Mouse (Mus musculus) liver, adult 2 months (tissue): ENCODE measurements at regions not wholly inside any gene's neighbourhood (a gene's known extent, or its start where the extent isn't known, plus 50 kb on each side); places are given as distances from the start of the nearest gene placed in this dataset.
"Not testable (repeated sequence)": the region's sequence is repeated elsewhere in the genome, so short reads cannot be mapped to it uniquely, and the experiment has no call there.

Experiments
- DNase-seq: peaks from one replicate; pipeline ENCODE4 v3.0.0-alpha.2; 2011; ENCODE audit warnings: low read depth, low spot score; ENCODE audit errors: extremely low read depth
- H3K27ac ChIP-seq: fragments of 200-500 bp; replicated peaks from 2 replicates; pipeline ENCODE4 v1.5.1; 2012; ENCODE audit warnings: low read depth, mild to moderate bottlenecking, control low read depth, inconsistent platforms, low read length; ENCODE audit not compliant: insufficient read depth
- H3K27me3 ChIP-seq: fragments of 200-500 bp; 2 replicates; pipeline ENCODE4 v1.6.1; 2012; ENCODE audit warnings: mild to moderate bottlenecking, moderate library complexity, low read length, inconsistent platforms; ENCODE audit not compliant: control insufficient read depth, insufficient read depth
- H3K36me3 ChIP-seq: fragments of 200-500 bp; 2 replicates; pipeline ENCODE4 v1.6.1; 2012; ENCODE audit warnings: low read length, inconsistent platforms; ENCODE audit not compliant: control insufficient read depth, insufficient read depth
- H3K4me1 ChIP-seq: fragments of 200-500 bp; 2 replicates; pipeline ENCODE4 v1.6.1; 2011; ENCODE audit warnings: low read length; ENCODE audit not compliant: control insufficient read depth, insufficient read depth
- H3K4me3 ChIP-seq: fragments of 200-500 bp; 2 replicates; pipeline ENCODE4 v1.5.1; 2011; ENCODE audit warnings: low read depth, mild to moderate bottlenecking, control low read depth, low read length, moderate library complexity; ENCODE audit not compliant: insufficient read depth
- H3K79me2 ChIP-seq: fragments of 200-500 bp; 2 replicates; pipeline ENCODE4 v1.6.1; 2012; ENCODE audit warnings: inconsistent platforms, mild to moderate bottlenecking, low read length, moderate library complexity; ENCODE audit not compliant: control insufficient read depth, insufficient read depth
- H3K9ac ChIP-seq: fragments of 200-500 bp; 2 replicates; pipeline ENCODE4 v1.6.1; 2012; ENCODE audit warnings: low read depth, mild to moderate bottlenecking, control low read depth, inconsistent platforms, low read length
- CTCF ChIP-seq: fragments of 200-500 bp; IDR thresholded peaks from 2 replicates; pipeline ENCODE4 v1.5.1; 2011; ENCODE audit warnings: low read depth, low read length, control low read depth
- POLR2A ChIP-seq: fragments of 200-500 bp; IDR thresholded peaks from 2 replicates; pipeline ENCODE4 v1.6.1; 2011; ENCODE audit warnings: low read length, control low read depth; ENCODE audit not compliant: insufficient read depth; ENCODE audit errors: extremely low read depth
- WGBS: fragments of 180-500 bp; shearing (Covaris S2); methylation state at CpG from one replicate; pipeline ENCODE4 v1.1.7; 2018; 5-methylcytosine and 5-hydroxymethylcytosine counted together

DNA sequence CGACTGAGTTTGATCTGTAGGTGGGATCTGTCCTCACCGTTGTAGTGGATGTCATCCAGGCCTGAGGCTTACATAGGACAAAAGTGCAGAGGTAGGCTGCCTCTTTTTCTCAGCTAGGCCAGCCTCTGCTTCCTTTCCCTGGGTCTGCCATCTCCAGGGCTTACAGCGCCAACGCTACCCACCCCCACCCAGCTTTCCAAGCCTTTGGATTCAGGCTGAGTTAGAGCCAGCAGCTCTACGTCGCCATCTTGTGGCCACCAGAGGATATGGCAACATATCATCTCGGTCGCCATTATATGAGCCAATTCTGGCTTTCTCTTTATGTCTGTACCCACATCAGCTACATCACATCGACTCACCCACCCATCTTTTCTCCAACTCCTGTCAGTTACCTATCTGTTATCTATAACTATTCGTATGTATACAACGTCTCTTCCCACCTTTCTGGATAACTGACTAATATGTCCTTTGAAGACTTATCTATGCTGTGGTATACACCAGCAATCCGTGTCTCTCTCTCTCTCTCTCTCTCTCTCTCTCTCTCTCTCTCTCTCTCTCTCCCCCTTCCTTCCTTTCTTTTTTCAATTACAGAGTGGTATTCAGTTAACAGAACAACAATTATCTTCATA, 74.2 kb upstream of the Klf14 start:
- no peak overlapping the region for H3K4me3 ChIP-seq
- H3K79me2 ChIP-seq, result no peaks in the 10 kb centered on the region
- TF ChIP-seq CTCF (peak; percentile 87), POLR2A (no peak)
- no peak for DNase-seq
- no peak overlapping the region for H3K9ac ChIP-seq
- H3K36me3 ChIP-seq, result no peaks in the 10 kb centered on the region
- 10% methylated on average over 12 of the region's 12 CpGs for WGBS
- H3K27me3 ChIP-seq, result no peaks in the 10 kb centered on the region; the same call in 1 of the 2 replicates
- H3K27ac ChIP-seq, result no peak overlapping the region
- no peaks in the 10 kb centered on the region for H3K4me1 ChIP-seq

DNA sequence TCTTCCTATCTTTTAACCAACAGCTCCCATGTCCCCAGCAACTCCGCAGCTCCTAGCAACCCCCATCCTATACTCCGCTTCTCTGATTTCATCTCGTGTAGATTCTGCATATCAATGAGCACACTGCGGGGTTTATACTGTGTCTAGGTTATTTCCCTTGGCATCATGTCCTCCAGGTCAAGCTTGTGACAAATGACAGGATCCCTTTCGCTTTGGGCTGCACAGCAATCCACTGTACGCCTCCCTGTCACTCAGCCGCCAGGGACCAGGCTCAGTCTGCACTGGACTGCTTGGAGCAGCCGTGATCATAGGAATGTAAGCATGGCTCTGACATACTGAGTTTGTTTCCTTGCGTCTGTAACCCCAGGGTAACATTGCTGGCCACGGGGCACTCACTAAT, 75.9 kb upstream of the Klf14 start:
- Histone ChIP-seq H3K27me3 (no peaks in the 10 kb centered on the region; the same call in 1 of the 2 replicates), H3K4me1 (no peaks in the 10 kb centered on the region), H3K9ac (no peak overlapping the region), H3K36me3 (no peaks in the 10 kb centered on the region), H3K27ac (no peak overlapping the region), H3K79me2 (no peaks in the 10 kb centered on the region), H3K4me3 (no peak overlapping the region)
- no peak for DNase-seq
- TF ChIP-seq POLR2A, result no peak
- no peak for TF ChIP-seq CTCF
- WGBS, result 79% methylated on average over 10 of the region's 10 CpGs

DNA sequence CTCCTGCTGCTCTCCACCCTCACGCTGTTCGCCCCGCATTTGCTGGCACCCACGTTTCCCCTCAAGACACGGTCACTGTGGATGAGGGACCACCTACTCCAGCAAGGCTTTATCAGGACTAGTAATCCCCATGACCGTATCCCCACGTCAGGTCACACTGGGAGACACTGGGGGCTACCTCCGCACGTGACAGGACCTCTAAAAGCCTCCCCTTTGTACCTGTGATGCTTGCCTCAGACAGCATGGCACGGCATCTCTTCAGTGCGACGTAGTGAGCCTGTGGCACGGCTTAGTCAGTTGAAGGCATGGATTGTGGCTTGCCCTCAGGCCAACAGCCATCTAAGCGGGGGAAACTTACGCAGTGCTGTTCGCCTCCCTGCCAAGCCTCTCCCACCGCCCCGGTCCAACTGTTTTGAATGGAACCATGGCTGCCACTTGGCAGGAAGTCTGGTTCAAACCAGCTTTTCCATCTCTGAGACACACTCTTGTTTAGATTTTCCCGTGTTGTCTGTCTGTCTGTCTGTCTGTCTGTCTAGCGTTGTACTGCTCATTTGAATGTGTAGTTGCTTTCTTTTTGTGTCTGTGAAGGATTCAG, 79.0 kb upstream of the Klf14 start:
- H3K79me2 ChIP-seq, result no peaks in the 10 kb centered on the region
- no peak overlapping the region for H3K27ac ChIP-seq
- TF ChIP-seq CTCF (no peak), POLR2A (no peak)
- no peaks in the 10 kb centered on the region for H3K27me3 ChIP-seq
- H3K4me3 ChIP-seq, result peak overlapping the region; percentile 32
- DNase-seq, result no peak
- no peaks in the 10 kb centered on the region for H3K36me3 ChIP-seq
- H3K9ac ChIP-seq, result no peak overlapping the region
- no peaks in the 10 kb centered on the region for H3K4me1 ChIP-seq
- 81% methylated on average over 20 of the region's 20 CpGs for WGBS

DNA sequence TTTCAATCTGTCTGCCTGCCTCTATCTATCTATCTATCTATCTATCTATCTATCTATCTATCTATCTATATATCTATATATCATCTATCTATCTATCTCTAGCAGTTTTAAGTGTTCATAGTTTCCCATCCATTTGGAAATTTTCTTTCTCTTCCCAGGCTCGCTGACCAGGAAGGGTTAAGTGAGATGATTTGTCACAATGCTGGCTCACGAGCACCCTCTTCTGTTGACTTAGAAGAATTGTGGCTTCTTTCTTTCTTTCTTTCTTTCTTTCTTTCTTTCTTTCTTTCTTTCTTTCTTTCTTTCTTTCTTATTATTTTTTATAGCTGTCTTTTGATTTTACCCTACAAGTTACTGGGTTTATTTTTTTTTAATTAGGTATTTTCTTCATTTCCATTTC, 79.6 kb upstream of the Klf14 start:
- DNase-seq, result not testable (repeated sequence)
- WGBS, result 5% methylated on average over 2 of the region's 2 CpGs

DNA sequence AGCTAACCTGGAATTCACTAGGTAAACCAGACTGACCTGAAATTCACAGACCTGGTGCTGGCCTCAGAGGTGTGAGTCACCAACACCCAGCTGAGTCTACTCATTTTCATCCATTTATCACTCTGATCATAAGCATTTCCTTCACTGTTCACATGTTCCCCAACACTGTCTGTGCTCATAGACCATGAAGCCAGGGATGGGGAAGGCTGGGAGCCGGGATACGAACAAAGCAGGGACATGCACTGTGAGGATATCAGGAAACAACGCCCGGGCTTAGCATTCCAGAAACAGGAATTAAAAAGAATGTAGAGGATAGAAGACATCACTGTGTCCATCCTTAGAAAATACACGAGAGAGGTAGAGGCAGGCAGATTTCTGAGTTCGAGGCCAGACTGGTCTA, 80.6 kb upstream of the Klf14 start:
- Histone ChIP-seq H3K9ac (no peak overlapping the region), H3K27me3 (no peaks in the 10 kb centered on the region), H3K36me3 (no peaks in the 10 kb centered on the region), H3K27ac (no peak overlapping the region), H3K4me3 (no peak overlapping the region), H3K4me1 (no peaks in the 10 kb centered on the region), H3K79me2 (no peaks in the 10 kb centered on the region)
- no peak for DNase-seq
- WGBS, result 70% methylated on average over 6 of the region's 6 CpGs
- TF ChIP-seq CTCF (no peak), POLR2A (no peak)

More for the DNA sequence above, 79.6 kb upstream of the Klf14 start:
- not testable (repeated sequence) for H3K27me3 ChIP-seq, H3K27ac ChIP-seq, H3K36me3 ChIP-seq, H3K4me3 ChIP-seq, H3K4me1 ChIP-seq, H3K9ac ChIP-seq, H3K79me2 ChIP-seq
- peak; percentile 18; the same call in 1 of the 2 replicates for TF ChIP-seq CTCF

DNA sequence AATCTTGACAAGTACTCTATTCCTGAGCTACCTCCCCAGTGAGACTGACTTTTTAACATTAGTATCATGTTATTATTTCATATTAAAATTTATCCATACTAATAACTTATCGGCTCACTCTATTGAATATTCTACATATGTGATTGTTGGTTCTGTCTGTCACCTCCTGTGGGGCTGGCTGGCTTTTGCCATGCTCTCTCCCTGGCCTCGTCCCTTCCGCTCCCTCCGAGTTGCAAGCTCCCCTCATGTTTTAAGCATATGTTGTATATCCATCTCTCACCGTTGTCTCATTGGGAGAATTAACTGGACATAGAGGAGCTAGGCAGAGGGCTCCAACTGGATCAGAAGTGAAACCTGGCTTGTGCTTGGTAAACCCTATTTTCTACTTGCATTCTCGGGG, 81.9 kb upstream of the Klf14 start:
- Histone ChIP-seq H3K4me3 (no peak overlapping the region), H3K27me3 (no peaks in the 10 kb centered on the region), H3K4me1 (no peaks in the 10 kb centered on the region), H3K27ac (no peak overlapping the region), H3K36me3 (no peaks in the 10 kb centered on the region), H3K79me2 (no peaks in the 10 kb centered on the region), H3K9ac (no peak overlapping the region)
- no peak for DNase-seq
- TF ChIP-seq CTCF, result no peak
- TF ChIP-seq POLR2A, result no peak
- 92% methylated on average over 6 of the region's 6 CpGs for WGBS
